Mouse (Mus musculus) erythroblast, embryonic 14.5 days (primary cell): ENCODE results near the gene B3gnt3. TPM values are rescaled to one million over a fixed set of nuclear protein-coding genes. Genes with fewer than 3 reads are reported as not detected.
A peak's percentile ranks its signal among the peaks of the same experiment; 100 is the strongest.
"Not testable (repeated sequence)": the region's sequence is repeated elsewhere in the genome, so short reads cannot be mapped to it uniquely, and the experiment has no call there.

Experiments
- H3K27me3 ChIP-seq: 2 replicates; pipeline ENCODE4 v1.6.1; 2012; ENCODE audit warnings: inconsistent platforms; ENCODE audit not compliant: control insufficient read depth
- H3K36me3 ChIP-seq: 2 replicates; pipeline ENCODE4 v1.6.1; 2012; ENCODE audit warnings: mild to moderate bottlenecking, inconsistent platforms; ENCODE audit not compliant: control insufficient read depth
- H3K4me1 ChIP-seq: 2 replicates; pipeline ENCODE4 v1.6.1; 2012; ENCODE audit warnings: inconsistent platforms; ENCODE audit not compliant: control insufficient read depth
- H3K4me3 ChIP-seq: replicated peaks from 2 replicates; pipeline ENCODE3; 2012; ENCODE audit warnings: moderate library complexity, mild to moderate bottlenecking, inconsistent platforms
- H3K9me3 ChIP-seq: 2 replicates; pipeline ENCODE4 v1.6.1; 2012; ENCODE audit warnings: low read length, inconsistent platforms, mixed read lengths; ENCODE audit not compliant: control insufficient read depth
- GATA1 ChIP-seq: IDR thresholded peaks from 2 replicates; pipeline ENCODE4 v1.6.1; 2012; ENCODE audit warnings: low read length, inconsistent platforms, mixed read lengths
- TAL1 ChIP-seq: IDR thresholded peaks from 3 replicates; pipeline ENCODE4 v1.6.1; 2012; ENCODE audit warnings: low read length, inconsistent platforms, mixed read lengths
- polyA plus RNA-seq: library from polyadenylated mRNA; stranded (reverse); fragments of >175 nt; gene quantifications from 2 replicates; pipeline ENCODE4 v1.2.3, GENCODE M21; 2012

Gene B3gnt3
- polyA plus RNA-seq = 3.4 and 3.7 TPM in 2 replicates

DNA sequence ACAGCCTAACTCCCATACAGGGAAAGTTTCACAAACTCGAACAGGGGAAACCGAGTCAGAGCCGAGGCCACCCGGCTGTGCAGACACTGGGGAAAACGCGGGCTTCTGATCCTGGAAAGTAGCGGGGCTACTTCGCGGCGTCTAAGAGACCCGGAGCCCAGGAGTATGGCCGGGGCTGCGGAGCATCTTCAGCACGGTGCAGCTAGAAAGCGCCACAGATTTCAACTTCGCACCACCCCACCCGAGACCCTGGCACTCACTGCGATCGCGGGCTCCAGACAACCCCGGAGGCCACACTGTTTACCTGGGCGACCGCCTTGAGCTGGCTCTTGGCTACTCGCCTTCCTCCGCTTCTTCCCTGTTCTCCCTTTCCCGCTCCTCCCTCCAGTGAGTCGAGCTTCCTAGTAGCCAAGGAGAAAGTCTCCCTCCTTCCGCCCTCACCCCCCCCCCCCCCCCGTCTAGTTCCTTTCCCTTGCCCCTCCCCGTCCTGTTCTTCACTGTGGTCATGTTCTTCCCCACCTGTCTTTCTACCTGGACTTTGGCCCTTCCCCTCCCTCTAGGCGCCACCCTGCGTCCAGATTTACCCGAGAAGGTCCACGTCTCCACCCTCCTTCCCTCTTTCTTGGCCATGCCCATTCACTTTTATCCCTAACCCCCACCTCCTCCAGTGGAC, at the start of gene B3gnt3:
B3gnt3 (minus strand) TSS at position 376 of the 673 bp plus-strand sequence.
- H3K9me3 ChIP-seq = no peaks in the 10 kb centered on the region; the same call in 1 of the 2 replicates
- H3K4me3 ChIP-seq = peak within 1 kb of the TSS; percentile 80
- H3K27me3 ChIP-seq = peaks cover 44% of the 10 kb centered on the region
- H3K36me3 ChIP-seq = 0 out of 2 replicates have a peak, but pooled peaks cover 4% of the 10 kb centered on the region
- no peak for TF ChIP-seq GATA1
- TF ChIP-seq TAL1 = no peak
- H3K4me1 ChIP-seq = peaks cover 79% of the 10 kb centered on the region

DNA sequence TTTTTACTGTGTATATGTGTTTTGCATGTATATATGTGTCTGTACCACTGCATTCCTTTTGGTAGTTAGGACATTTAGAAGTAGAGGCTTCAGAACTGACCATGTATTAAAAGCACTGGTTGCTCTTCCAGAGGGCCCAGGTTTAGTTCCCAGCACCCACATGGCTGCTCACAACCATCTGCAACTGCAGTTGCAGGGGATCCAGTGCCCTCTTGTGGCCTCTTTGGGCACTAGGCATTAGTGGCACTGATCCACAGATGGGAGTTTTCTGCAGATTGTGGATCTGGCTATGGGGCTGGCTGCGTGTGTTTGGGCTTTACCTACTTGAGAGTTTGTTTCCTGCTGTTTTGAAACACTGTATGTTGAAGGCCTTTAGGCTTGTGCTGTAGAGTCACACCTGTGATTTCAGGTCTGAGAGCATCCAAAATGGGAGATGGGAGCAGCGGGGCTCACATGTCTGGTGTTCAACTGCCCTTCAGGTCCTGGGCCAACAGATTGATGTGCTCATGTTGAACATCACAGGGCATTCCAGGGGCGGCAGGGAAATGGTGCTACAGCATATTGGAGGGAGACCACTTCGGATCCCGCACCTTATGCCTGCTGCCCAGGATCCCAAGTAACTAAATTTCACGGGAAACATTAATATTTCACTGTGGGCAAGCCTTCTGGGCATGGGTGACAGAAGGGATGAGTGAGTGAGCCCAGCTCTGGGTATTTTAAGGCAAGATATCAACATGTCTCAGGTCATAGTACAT, 47.9 kb upstream of the B3gnt3 start:
- not testable (repeated sequence) for H3K27me3 ChIP-seq, H3K4me3 ChIP-seq, H3K4me1 ChIP-seq, H3K36me3 ChIP-seq, H3K9me3 ChIP-seq

DNA sequence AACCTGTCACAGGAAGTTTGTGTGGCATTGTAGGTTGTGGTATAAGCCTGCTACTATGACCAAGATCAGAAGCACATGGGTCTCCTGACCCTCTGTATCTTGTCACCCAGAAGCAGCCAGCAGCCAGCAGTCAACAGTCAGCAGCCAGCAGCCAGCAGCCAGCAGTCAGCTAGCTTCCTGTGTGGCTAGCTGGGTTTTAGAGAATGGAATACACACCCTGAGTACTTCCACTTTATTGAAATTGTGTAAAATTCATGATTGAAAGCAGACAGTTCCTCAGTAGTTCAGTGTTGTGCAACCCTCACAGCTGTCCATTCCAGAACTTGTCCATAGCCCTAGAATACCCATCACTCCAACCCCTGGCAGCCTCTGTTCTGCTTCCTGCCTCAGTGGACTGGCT, 45.5 kb upstream of the B3gnt3 start:
- H3K9me3 ChIP-seq, H3K4me3 ChIP-seq, H3K4me1 ChIP-seq, H3K27me3 ChIP-seq, H3K36me3 ChIP-seq: not testable (repeated sequence)

DNA sequence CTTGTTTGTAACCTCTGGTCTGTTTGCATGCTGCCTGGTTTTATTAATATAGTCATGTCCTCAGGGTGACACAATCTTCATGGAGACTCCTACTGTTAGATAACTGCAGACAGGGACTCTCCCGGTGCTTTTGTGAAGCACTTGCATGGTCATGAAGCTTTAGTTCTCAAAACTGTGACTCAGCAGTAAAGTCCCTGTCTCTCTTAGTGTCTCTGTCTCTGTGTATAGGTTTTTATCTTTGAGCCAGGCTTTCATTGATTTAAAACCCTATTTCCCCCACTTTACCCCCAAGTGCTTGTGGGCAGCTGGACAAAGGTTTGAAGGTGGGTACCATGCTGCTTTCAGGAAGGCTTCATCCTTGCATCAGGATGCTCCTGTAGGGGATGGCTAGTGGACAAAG, 43.7 kb upstream of the B3gnt3 start:
- TF ChIP-seq GATA1 = no peak
- TF ChIP-seq TAL1 = no peak
- H3K4me3 ChIP-seq = no peak overlapping the region
- 0 out of 2 replicates have a peak, but pooled peaks cover 3% of the 10 kb centered on the region for H3K27me3 ChIP-seq
- H3K36me3 ChIP-seq = no peaks in the 10 kb centered on the region
- peaks cover 11% of the 10 kb centered on the region for H3K4me1 ChIP-seq
- peaks cover 6% of the 10 kb centered on the region for H3K9me3 ChIP-seq

DNA sequence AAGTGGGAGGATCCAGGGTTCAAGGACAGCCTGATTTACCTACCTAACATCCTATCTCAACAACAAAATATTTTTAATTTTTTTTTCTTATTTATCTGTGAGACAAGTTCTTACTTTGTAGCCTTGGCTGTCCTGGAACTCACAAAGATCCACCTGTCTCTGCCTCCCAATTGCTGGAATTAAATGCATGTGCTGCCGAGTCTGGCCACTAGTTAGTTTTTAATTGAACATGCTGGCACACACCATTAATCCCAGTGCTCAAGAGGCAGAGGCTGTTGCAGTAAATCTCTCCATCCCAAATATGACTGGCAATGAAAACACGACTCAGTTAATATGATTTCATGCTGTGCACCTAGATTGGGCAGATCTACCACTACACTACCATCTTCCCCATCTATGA, 41.2 kb upstream of the B3gnt3 start:
- Histone ChIP-seq H3K9me3 (no peaks in the 10 kb centered on the region), H3K27me3 (0 out of 2 replicates have a peak, but pooled peaks cover 3% of the 10 kb centered on the region), H3K36me3 (no peaks in the 10 kb centered on the region), H3K4me1 (peaks cover 11% of the 10 kb centered on the region), H3K4me3 (no peak overlapping the region)
- TF ChIP-seq GATA1 (no peak), TAL1 (no peak)

DNA sequence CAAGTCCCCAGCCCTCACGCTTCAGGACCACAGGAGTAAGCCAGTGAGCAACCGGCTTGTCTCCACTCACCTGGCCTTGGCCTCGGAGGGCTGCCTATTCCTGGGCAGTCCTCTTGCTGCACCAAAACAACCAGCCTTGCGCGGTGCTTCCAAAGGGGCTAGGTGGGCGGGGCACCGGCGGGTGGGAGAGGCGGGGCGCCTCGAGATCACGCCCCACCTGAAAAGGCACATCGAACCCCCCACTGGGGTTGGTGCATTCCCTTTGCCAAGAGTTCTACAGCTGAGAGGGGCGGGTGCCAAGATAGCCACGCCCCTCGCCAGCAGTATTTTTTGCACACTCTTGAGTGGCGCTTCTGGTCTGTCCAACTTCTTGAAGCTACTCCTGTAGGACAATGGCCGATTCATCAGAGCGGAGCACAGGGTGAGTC, 40.1 kb upstream of the B3gnt3 start:
- Histone ChIP-seq H3K36me3 (no peaks in the 10 kb centered on the region), H3K27me3 (0 out of 2 replicates have a peak, but pooled peaks cover 3% of the 10 kb centered on the region), H3K9me3 (no peaks in the 10 kb centered on the region), H3K4me1 (peaks cover 11% of the 10 kb centered on the region), H3K4me3 (no peak overlapping the region)
- TF ChIP-seq GATA1 (no peak), TAL1 (no peak)

DNA sequence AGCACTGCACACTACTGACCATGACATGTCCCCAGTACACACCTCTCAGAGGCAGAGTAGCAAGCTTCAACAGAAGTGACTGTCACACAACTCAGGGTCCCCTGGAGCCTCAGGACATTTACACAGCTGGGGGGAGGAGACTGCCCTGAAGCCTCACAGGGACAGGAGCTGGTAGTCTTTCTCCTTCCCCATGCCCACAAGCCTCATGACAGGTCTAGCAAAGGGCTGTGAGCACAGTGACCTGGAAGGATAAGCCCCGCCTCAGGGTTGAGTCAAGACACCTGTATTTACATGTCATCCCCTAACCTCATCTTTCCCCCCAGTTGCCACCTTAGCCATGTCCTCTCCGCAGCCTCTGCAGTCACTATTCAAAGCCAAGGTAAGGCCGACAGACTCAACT, 39.6 kb upstream of the B3gnt3 start:
- H3K27me3 ChIP-seq = 0 out of 2 replicates have a peak, but pooled peaks cover 3% of the 10 kb centered on the region
- H3K4me3 ChIP-seq = no peak overlapping the region
- H3K36me3 ChIP-seq = no peaks in the 10 kb centered on the region
- no peaks in the 10 kb centered on the region for H3K9me3 ChIP-seq
- TF ChIP-seq GATA1 = no peak
- TF ChIP-seq TAL1 = no peak
- H3K4me1 ChIP-seq = peaks cover 11% of the 10 kb centered on the region

DNA sequence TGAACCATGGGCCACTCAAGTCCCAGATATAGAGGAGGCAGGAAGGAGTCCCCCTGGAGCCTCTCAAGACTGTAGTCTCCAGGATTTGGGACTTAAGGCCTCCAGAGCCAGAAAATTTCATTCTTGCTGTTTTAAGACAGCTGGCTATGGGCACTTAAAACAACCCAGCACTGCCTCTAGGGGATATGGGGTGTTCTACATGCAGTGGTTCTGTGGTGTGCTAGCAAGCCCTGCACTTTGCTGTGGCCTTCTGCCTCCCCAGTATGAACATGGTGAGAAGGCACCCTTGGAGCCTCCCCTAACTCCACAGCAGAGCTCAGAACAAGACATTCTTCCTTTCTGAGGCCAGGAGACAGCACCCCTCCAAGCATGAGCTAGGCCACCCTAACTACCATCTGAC, 36.7 kb upstream of the B3gnt3 start:
- H3K9me3 ChIP-seq, H3K4me3 ChIP-seq, H3K27me3 ChIP-seq, H3K36me3 ChIP-seq: not testable (repeated sequence)
- H3K4me1 ChIP-seq = peaks cover 11% of the 10 kb centered on the region

DNA sequence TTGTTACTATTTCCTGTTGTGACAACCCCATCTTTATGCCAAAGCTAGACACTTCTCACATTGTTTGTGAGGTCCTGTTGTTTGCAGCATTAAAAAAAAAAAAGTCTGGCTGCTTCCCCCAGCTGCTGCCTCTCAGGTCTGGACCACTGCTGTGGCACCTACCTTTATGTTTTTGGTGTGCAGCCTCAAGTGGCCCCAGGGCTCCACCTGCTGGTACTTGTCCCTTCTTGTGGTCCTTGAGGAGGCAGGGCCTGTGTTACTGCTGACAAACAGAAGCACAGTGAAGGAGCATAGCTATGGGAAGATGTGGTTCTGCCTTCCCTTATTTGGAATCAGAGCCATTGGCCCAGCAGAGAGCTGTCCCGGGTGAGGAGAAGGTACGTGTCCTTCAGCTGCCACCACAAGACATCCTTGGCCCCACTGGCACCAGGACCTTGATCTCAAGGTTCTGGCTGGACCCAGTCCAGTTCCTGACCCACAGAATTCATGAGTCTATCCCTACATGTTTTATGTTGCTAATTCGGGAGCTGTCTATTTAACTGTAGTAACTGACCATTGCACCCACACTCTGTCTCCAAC, 30.2 kb upstream of the B3gnt3 start:
- H3K9me3 ChIP-seq = no peaks in the 10 kb centered on the region
- H3K27me3 ChIP-seq = peaks cover 39% of the 10 kb centered on the region
- TF ChIP-seq GATA1 (no peak), TAL1 (no peak)
- no peaks in the 10 kb centered on the region for H3K36me3 ChIP-seq
- H3K4me1 ChIP-seq = peaks cover 18% of the 10 kb centered on the region
- H3K4me3 ChIP-seq = no peak overlapping the region
